Mouse (Mus musculus) ES-Bruce4 (cell line): Measurements from ENCODE around the gene Nceh1. TPM values are rescaled to one million over a fixed set of nuclear protein-coding genes. Genes with fewer than 3 reads are reported as not detected.

Experiments used
- H3K27ac ChIP-seq: 2 replicates; pipeline ENCODE4 v1.5.1; 2012; ENCODE audit warnings: low read length, inconsistent platforms; ENCODE audit not compliant: insufficient read depth
- H3K27me3 ChIP-seq: 2 replicates; pipeline ENCODE4 v1.6.1; 2012; ENCODE audit warnings: mild to moderate bottlenecking, low read length, inconsistent platforms; ENCODE audit not compliant: control insufficient read depth, poor library complexity, insufficient read depth, severe bottlenecking
- H3K36me3 ChIP-seq: 2 replicates; pipeline ENCODE4 v1.6.1; 2012; ENCODE audit warnings: inconsistent platforms, mild to moderate bottlenecking, low read length, moderate library complexity; ENCODE audit not compliant: control insufficient read depth, poor library complexity, insufficient read depth, severe bottlenecking
- H3K4me1 ChIP-seq: one replicate; pipeline ENCODE4 v1.8.1; 2011; ENCODE audit warnings: low read length; ENCODE audit not compliant: control insufficient read depth, insufficient read depth
- H3K4me3 ChIP-seq: 2 replicates; pipeline ENCODE4 v1.5.1; 2011; ENCODE audit warnings: low read depth, mild to moderate bottlenecking, low read length
- H3K9ac ChIP-seq: 2 replicates; pipeline ENCODE4 v1.6.1; 2012; ENCODE audit warnings: low read depth, mild to moderate bottlenecking, inconsistent platforms; ENCODE audit not compliant: poor library complexity, severe bottlenecking
- H3K9me3 ChIP-seq: replicated peaks from 2 replicates; pipeline ENCODE4 v1.6.1; 2012; ENCODE audit warnings: mild to moderate bottlenecking, low read length, inconsistent platforms; ENCODE audit not compliant: control insufficient read depth, poor library complexity, insufficient read depth, severe bottlenecking
- CTCF ChIP-seq: IDR thresholded peaks from one replicate; pipeline ENCODE4 v1.8.1; 2011; ENCODE audit warnings: low read depth, low read length
- EP300 ChIP-seq: IDR thresholded peaks from 2 replicates; pipeline ENCODE4 v1.6.1; 2011; ENCODE audit warnings: low read depth, low read length; ENCODE audit not compliant: insufficient read depth
- POLR2A ChIP-seq: IDR thresholded peaks from one replicate; pipeline ENCODE4 v1.8.1; 2011; ENCODE audit warnings: low read length; ENCODE audit not compliant: insufficient read depth
- polyA plus RNA-seq: library from polyadenylated mRNA; stranded (reverse); fragments of >200 nt; gene quantifications from 2 replicates; pipeline ENCODE4 v1.2.4, GENCODE M21; 2011; ENCODE audit warnings: low read depth; ENCODE audit not compliant: missing spikeins, insufficient read depth, insufficient read length

The Nceh1 gene
- polyA plus RNA-seq, 1 experiment = 12.9 TPM

DNA sequence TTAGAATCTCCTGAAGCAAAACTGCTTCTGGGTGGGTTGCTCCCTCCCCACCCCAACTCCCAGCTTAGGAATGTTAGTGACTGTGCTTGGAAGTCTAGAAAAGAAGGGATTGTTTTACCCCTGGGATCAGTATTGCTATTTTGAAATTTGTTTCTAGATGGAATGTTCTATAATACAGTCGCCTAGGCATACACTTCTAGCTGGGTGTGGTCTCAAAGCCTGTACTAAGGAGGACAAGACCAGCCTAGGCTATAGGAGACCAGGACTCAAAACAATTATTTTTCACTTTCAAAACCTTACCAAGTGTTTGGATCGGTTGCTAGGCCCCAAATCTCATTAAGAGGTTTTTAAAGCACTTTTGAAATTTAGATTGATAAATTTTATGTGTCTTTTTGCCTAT is 28.5 kb upstream of the Nceh1 start:
- H3K36me3 ChIP-seq = peaks cover 25% of the 10 kb centered on the region
- peak overlapping the region; percentile 46 for H3K4me3 ChIP-seq
- H3K4me1 ChIP-seq = peaks cover 1% of the 10 kb centered on the region
- H3K27me3 ChIP-seq = no peaks in the 10 kb centered on the region
- H3K9ac ChIP-seq = peak overlapping the region; percentile 92
- TF ChIP-seq EP300 (no peak), POLR2A (no peak), CTCF (no peak)
- no peaks in the 10 kb centered on the region for H3K9me3 ChIP-seq
- peak overlapping the region; percentile 100 for H3K27ac ChIP-seq

DNA sequence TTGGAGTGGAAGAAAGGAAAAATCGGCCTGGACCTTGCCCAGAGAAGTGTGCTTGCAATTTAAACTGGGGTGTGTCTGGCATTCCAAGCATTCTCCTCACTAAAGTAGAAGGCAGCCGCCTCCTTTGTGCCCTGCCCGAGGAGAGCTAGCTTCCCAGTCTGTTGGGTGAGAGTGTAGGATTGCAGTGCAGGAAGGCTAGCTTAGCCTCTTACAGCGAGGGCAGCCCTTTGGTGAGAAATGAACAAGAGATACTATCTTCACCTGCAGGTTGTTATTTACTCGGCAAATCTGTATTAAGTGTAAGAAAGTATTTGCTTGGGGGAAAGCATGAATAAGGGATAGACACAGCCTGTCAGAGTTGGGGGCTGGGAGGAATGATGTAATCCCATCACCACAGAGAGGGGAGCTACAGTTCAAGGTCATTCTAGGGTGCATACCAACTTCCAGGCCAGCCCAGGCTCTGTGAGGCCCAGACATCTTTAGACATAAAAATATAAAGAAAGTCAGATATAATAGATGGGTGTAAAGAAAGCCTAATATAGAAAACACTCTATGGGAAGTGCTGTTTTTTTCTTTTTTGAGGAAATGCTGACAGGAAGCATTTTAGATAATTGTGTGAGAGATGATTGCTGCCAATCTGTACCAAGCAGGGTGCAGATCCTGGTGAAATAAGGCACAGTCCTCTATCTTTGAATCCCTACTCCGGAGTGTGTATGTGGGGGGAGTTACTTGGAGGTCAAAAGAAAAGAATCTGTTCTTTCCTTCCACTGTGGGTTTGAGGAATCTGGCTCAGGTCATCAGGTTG is 27.5 kb upstream of the Nceh1 start:
- Histone ChIP-seq H3K4me3 (no peak overlapping the region), H3K27me3 (no peaks in the 10 kb centered on the region), H3K36me3 (peaks cover 15% of the 10 kb centered on the region), H3K9me3 (peaks cover 5% of the 10 kb centered on the region; the same call in 1 of the 2 replicates), H3K9ac (peak overlapping the region; percentile 85), H3K4me1 (peaks cover 1% of the 10 kb centered on the region), H3K27ac (peak overlapping the region; percentile 100)
- TF ChIP-seq EP300 (peak; percentile 94), POLR2A (no peak), CTCF (no peak)

DNA sequence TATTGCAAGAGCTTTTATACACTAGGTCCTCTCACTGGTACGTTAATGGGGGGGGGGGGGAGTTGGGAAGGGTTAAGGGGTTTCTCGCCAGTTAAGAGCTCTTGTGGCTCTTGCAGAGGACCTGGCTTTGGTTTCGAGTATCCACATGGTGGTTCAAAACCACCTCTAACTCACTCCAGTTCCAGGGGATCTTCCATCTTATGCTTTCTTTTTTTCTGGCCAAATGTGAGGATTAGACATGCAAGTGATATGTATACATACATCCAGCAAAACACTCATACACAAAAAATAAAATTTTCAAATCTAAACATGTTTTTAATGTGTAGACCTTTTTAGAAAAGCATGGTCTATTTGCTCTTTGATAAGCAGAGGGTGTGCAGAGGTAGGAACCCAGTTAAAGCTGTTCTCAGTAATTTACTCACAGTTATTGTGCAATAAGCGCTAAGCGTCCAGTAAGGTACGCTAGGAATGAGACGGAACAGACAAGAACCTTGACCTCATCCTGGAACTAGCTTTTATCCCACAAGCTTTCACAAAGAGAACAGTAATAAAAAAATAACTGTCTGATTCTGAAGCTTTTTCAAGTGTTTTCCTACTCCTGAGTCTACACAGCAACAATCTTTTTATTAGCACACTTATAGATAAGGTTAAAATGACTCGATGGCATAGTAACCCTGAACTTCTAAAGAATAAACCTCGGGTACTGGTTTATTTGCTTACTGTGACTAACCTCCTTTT is 26.7 kb upstream of the Nceh1 start:
- Histone ChIP-seq H3K36me3 (peaks cover 8% of the 10 kb centered on the region), H3K27me3 (no peaks in the 10 kb centered on the region), H3K9me3 (peaks cover 5% of the 10 kb centered on the region; the same call in 1 of the 2 replicates), H3K4me3 (no peak overlapping the region), H3K4me1 (peaks cover 1% of the 10 kb centered on the region), H3K27ac (peak overlapping the region; percentile 100), H3K9ac (peak overlapping the region; percentile 85)
- TF ChIP-seq CTCF = no peak
- TF ChIP-seq POLR2A = no peak
- no peak for TF ChIP-seq EP300

DNA sequence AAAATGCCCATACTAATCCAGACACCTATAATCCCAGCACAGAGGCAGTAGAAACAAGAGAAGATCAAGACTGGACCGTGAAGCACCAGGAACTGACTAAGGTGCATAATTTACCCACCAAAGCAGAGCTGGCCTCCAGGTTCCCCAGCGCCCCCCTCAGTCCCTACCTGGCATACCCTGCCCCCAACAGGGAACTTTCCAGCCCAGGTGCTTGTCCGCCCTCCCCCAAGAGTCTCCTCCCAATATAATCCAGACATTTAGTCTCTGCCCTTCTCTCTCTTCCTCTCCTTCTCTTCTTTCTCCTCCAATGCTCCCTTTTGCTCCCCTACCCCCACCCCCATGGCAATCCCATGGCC is 26.2 kb upstream of the Nceh1 start:
- peaks cover 5% of the 10 kb centered on the region; the same call in 1 of the 2 replicates for H3K9me3 ChIP-seq
- peaks cover 1% of the 10 kb centered on the region for H3K4me1 ChIP-seq
- TF ChIP-seq CTCF = peak; percentile 54
- TF ChIP-seq POLR2A = no peak
- H3K27me3 ChIP-seq = no peaks in the 10 kb centered on the region
- H3K36me3 ChIP-seq = peaks cover 3% of the 10 kb centered on the region
- peak overlapping the region; percentile 85 for H3K9ac ChIP-seq
- H3K4me3 ChIP-seq = no peak overlapping the region
- H3K27ac ChIP-seq = peak overlapping the region; percentile 77

DNA sequence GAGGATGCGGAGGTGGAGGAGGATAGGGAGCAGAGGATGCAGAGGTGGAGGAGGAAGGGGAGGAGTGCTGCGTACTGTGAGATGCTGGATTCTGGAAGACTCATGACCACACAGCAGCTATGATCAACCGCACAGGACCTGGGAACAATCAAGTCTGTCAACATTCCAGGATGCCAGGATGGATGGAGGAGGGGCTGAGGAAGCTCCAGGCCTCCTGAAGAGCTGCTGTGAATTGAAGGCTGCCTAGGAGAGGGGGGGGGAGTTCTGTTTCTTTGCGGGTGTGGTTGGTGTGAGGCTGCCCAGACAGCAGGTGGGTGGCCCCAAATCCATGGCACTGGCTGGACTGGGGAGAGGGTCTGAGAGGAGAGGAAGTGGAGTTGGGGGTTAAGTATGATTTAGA is 23.9 kb upstream of the Nceh1 start:
- Histone ChIP-seq H3K4me3 (no peak overlapping the region), H3K9ac (no peak overlapping the region), H3K27ac (0 out of 2 replicates have a peak overlapping the region, but pooled peaks have one; percentile 54), H3K9me3 (peaks cover 9% of the 10 kb centered on the region; the same call in 1 of the 2 replicates), H3K36me3 (no peaks in the 10 kb centered on the region), H3K27me3 (no peaks in the 10 kb centered on the region), H3K4me1 (peaks cover 1% of the 10 kb centered on the region)
- TF ChIP-seq CTCF = no peak
- TF ChIP-seq EP300 = peak; percentile 36; the same call in 1 of the 2 replicates
- TF ChIP-seq POLR2A = no peak
